Mouse (Mus musculus): ENCODE results near the gene Bmp8b.

DNA sequence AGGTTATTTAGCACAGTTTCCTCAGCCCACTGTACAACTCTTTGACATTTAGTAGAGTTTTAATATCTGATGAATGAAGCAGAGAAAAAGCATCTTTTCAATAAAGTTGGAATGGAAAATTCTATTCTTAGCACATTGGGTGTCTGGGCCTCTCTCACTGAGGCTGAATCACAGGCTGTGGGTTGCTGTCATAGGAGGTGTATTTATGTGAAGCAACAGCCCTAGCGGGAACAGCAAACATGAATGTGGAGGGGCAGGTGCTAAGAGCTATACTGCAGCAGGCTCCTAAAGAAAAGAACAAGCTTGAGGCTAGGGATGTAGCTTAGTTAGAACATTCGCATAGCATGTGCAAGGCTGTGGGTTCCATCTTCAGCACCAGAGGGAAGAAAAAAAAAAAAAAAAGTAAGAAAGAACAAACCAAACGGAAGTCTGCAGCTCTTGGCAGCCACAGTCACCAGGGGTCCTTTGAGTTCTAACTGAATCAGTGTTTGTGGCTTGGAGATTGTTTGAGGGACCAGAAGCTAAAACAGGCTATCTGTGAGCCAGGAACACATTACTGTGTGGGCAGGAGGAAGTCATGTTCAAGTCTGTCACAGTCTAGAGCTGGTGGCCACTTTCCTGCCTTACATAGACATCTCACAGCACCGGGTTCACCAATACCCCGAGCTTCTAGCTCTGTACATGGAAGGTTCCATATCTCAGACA, 42.6 kb downstream of the Bmp8b start:
- TF ChIP-seq POLR2A (IDR thresholded peaks at IDR 0.05; ENCODE audit: extremely low read depth, insufficient read depth, low read length) (no peak), CTCF (IDR thresholded peaks at IDR 0.05; ENCODE audit: low read depth, low read length) (no peak)
